Mouse (Mus musculus) layer of hippocampus, adult 2 months (tissue): ENCODE results near the gene Olfm2. TPM values are rescaled to one million over a fixed set of nuclear protein-coding genes. Genes with fewer than 3 reads are reported as not detected.

Experiments used
- DNase-seq, 2 experiments: peaks; one replicate each; pipeline ENCODE4 v3.0.0; 2022; ENCODE audit warnings: low spot score in 2 of 2
- H3K27ac ChIP-seq: fragments of 200-600 bp; 2 replicates; pipeline ENCODE4 v1.8.1; 2022
- H3K4me3 ChIP-seq: fragments of 200-600 bp; 2 replicates; pipeline ENCODE4 v1.8.1; 2022; ENCODE audit warnings: mild to moderate bottlenecking
- CTCF ChIP-seq: fragments of 200-600 bp; conservative IDR thresholded peaks from 2 replicates; pipeline ENCODE4 v1.8.1; 2022; ENCODE audit warnings: antibody characterized with exemption, mild to moderate bottlenecking, moderate library complexity
- long read RNA-seq, 2 experiments: library from polyadenylated mRNA; stranded (forward); transcript quantifications; one replicate each; pipeline ENCODE4 v2.0.0; 2021; ENCODE audit warnings: borderline mapping rate in 2 of 2
- total RNA-seq, 2 experiments: library from RNA; stranded (reverse); gene quantifications; 2 replicates each; pipeline ENCODE4 v1.2.3; 2021

Olfm2 gene
- 10 to 100 TPM; 31.6 to 37.6 TPM for total RNA-seq
- long read RNA-seq, experiment 1, transcript Olfm2-204 (6 exons, 2,005 nt), result major isoform, 21 of 30 reads
- long read RNA-seq, experiment 1, transcript Olfm2-203 (6 exons, 1,895 nt), result minor isoform, 5 of 30 reads
- long read RNA-seq, experiment 1, partial matches to known transcripts, result 2 of 30 reads
- long read RNA-seq, experiment 1, other reads (novel, unspliced or antisense), result 2 of 30 reads
- long read RNA-seq, experiment 2, transcript Olfm2-204 (6 exons, 2,005 nt), result major isoform, 38 of 53 reads
- long read RNA-seq, experiment 2, transcript Olfm2-203 (6 exons, 1,895 nt), result minor isoform, 12 of 53 reads
- long read RNA-seq, experiment 2, partial matches to known transcripts, result 2 of 53 reads
- long read RNA-seq, experiment 2, other reads (novel, unspliced or antisense), result 1 of 53 reads

GRCm38 (mm10) chr9:20746017-20746660, at the start of gene Olfm2:
TSS of gene Olfm2 (minus strand) at chr9:20746349.
- Histone ChIP-seq H3K4me3 (peak within 1 kb of the TSS; percentile 52), H3K27ac (no peak within 1 kb of the TSS)
- TF ChIP-seq CTCF, result no peak
- DNase-seq, result no peak

GRCm38 (mm10) chr9:20794108-20794806, 48.1 kb upstream of the Olfm2 start:
- Histone ChIP-seq H3K27ac (peak overlapping the region; percentile 68), H3K4me3 (no peak overlapping the region)
- peak; percentile 47 to 68 for DNase-seq
- TF ChIP-seq CTCF, result no peak

DNA sequence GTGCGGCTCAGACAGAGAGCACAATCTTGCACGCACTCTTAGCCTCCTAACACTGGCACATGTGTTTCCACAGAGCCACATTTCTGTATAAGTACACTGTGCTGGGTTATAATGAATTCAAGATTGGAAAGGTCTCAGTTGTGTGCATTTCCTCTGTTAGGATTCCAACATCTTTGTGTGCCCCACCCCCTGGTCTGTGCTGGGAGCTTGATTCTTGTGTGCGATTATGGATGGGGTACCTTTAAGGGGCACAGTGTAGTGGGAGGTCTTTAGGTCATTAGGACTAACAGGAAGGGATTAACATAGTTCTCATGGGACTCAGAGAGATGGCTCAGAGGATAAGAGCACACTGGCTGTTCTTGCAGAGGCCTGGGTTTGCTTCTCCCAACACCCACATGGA, 44.2 kb upstream of the Olfm2 start:
- Histone ChIP-seq H3K4me3 (no peak overlapping the region), H3K27ac (no peak overlapping the region)
- DNase-seq, result no peak
- no peak for TF ChIP-seq CTCF

- DNase-seq, result no peak
- Histone ChIP-seq H3K27ac (no peak overlapping the region), H3K4me3 (no peak overlapping the region)
- TF ChIP-seq CTCF, result no peak
Measured at GRCm38 (mm10) chr9:20789651-20790050, 43.5 kb upstream of the Olfm2 start.

- peak; percentile 32; the same call in 1 of the 2 replicates for TF ChIP-seq CTCF
- no peak overlapping the region for H3K4me3 ChIP-seq
- H3K27ac ChIP-seq, result no peak overlapping the region
- DNase-seq, result no peak
Measured at GRCm38 (mm10) chr9:20787992-20788391, 41.8 kb upstream of the Olfm2 start.

DNA sequence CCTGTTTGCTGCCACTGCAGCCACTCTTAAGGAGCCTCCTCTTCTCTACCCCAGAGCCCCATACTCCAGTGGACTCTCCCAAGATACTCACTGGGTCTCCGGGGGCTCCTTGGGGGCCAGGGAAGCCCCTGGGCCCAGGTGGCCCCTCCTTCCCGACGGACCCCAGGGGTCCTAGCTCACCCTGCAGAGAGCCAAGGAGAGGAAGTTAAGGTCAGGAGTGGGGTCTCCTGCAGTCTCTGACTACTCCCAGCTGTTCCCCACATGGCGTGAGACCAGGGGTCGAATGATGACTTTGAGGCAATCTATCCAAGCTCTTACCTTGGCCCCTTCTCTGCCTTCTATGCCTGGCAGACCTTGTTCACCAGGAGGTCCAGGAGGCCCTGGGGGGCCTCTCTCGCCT, 38.9 kb upstream of the Olfm2 start:
- no peak for TF ChIP-seq CTCF
- DNase-seq, result no peak
- Histone ChIP-seq H3K27ac (no peak overlapping the region), H3K4me3 (no peak overlapping the region)

DNA sequence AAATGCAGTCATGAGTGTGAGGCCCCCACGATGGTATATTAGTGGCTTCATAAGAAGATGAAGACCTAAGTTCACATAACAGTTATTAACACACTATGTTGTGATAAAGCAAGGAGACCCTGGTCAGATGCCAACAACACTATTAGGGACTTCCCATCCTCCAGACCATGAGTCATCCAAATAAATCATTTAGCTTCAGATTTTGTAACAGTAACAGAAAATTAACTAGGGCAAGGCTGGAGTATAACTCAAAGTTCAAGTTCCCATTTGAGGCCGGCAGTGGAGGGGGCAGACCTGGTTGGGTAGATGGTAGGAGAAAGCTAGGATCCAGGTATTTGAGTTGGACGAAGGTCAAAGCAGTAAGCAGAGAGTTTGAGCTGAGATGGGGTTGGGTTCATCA, 35.1 kb upstream of the Olfm2 start:
- no peak for TF ChIP-seq CTCF
- Histone ChIP-seq H3K27ac (no peak overlapping the region), H3K4me3 (no peak overlapping the region)
- DNase-seq, result no peak

GRCm38 (mm10) chr9:20765274-20765673, 19.1 kb upstream of the Olfm2 start:
- no peak overlapping the region for H3K27ac ChIP-seq
- DNase-seq, result no peak
- H3K4me3 ChIP-seq, result no peak overlapping the region
- no peak for TF ChIP-seq CTCF

- TF ChIP-seq CTCF, result no peak
- DNase-seq, result no peak
- no peak overlapping the region for H3K4me3 ChIP-seq
- H3K27ac ChIP-seq, result no peak overlapping the region
Measured at GRCm38 (mm10) chr9:20763099-20763498, 16.9 kb upstream of the Olfm2 start.

DNA sequence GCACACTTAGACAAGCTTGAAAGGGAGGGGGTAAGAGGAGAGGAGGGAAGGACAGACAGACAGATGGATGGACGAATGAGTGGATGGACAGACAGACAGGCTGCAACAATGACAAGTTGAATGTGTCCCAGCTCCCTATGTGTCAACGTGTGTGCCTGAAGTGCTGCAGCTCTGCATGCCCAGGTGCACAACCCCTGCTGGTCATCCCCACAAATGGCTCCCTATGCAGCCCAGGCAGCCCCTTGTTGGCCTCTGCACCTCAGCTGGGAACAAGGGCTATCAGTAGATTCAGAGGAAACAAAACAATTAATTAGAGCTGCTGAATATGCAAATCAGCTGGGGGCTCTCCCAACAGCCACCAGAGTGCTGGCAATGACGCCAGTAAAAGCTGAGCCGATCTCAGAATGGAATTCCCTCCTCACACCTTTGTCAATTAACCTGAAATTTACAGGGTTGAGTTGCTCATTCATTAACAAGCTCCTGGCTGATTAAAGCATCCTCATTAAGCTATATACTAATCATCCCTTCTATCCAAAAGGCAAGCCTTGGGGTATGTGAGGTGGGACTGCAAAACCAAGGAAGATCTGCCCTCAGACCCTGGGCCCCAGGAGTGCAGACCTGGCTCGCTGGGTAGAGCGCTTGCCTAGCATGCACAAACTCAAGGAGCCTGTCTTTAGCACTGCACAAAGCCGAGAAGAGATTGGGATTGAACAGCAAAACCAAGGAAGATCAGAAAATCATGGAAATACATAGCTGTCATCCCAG, 16.2 kb upstream of the Olfm2 start:
- no peak for DNase-seq
- Histone ChIP-seq H3K27ac (no peak overlapping the region), H3K4me3 (no peak overlapping the region)
- TF ChIP-seq CTCF, result no peak

GRCm38 (mm10) chr9:20761388-20761787, 15.2 kb upstream of the Olfm2 start:
- DNase-seq, result no peak
- TF ChIP-seq CTCF, result no peak
- no peak overlapping the region for H3K4me3 ChIP-seq
- H3K27ac ChIP-seq, result no peak overlapping the region

DNA sequence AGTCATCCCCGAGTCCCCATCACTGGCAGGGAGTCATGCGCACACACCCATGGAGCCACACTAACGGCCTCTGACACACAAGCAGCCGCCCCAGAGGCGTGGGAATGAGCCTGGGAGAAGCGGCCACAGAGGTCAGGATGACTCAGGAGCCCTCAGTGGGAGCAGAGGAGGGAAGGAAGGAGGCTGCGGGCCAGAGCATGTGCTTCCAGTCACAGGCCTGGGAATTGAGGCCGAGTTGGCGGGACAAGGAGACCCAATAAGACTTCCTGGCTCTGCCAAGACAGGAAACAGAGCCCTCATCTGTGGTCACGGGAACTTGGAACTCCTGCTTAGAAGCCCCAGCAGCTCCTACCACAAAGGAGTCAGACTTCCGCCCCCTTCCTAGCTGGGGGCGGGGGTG, 14.7 kb upstream of the Olfm2 start:
- no peak for TF ChIP-seq CTCF
- no peak overlapping the region for H3K4me3 ChIP-seq
- no peak overlapping the region for H3K27ac ChIP-seq
- no peak for DNase-seq

DNA sequence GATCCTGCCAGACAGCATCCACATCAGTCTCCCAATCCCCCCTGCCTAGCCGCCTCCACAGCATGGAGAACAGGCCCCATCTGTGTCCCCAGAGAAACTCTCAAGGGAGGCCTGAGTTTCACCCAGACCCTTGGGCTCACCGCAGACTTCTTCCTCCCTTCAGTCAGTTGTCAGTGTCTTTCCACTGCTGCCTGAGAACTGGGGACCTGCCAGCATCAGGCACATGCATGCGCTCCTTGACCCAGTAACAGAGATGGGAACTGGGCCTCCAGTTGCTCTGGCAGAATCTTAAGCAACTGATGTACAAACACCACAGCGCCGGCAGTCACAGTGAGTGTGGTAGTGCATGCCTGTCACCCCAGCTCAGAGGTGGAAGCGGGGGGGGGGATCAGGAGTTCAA, 12.7 kb upstream of the Olfm2 start:
- DNase-seq, result no peak
- TF ChIP-seq CTCF, result no peak
- no peak overlapping the region for H3K27ac ChIP-seq
- no peak overlapping the region for H3K4me3 ChIP-seq
